Mouse (Mus musculus): Measurements from ENCODE around the gene Nup107. TPM values are rescaled to one million over a fixed set of nuclear protein-coding genes. Genes with fewer than 3 reads are reported as not detected.

Gene Nup107
- polyA plus RNA-seq, 1 experiment from 2014 or later: 33.4 TPM

DNA sequence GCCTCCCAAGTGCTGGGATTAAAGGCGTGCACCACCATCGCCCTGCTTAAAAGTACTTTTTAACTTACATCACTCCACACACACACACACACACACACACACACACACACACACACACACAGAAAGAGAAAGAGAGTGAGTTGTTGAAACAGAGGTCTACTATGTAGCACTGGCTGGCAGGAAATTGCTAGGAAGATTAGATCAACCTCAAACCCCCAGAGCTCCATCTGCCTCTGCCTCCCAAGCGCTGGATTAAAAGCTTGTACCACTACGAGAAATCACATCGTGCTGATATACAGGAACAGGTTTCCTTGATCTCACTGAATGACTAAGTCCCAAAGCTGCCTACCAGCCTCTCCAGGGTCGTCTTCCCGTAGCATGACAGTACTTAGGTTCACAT, 7.9 kb downstream of the Nup107 start:
- no peak for ATAC-seq (ENCODE audit: insufficient read depth)

DNA sequence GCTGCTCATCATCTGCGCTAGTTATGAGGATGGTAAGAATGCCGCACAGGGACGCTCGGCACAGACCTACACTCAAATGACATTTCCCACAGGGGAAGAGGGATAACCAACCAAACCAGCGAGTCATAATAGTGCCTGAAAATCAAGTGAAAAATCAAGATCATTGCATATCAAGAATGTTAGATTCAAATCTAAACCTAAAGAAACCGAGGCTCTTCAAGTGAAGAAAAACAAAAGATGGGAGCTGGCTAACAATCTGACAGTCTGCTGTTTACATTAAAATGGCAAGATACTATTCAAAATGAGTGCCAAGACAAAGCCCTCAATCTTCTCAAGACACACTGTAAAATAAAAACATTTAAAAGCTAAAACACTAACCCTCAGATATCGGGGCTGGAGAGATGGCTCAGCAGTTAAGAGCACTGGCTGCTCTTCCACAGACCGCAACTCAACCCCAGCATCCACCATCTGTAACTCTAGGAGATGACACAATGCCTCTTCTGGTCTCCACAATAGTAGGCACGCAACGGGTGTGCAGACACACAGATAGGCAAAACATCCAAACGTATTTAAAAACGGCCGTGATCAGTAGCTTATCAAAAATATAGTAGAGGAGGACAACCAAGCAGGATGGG, 8.6 kb downstream of the Nup107 start:
- Histone ChIP-seq H3K9me3 (replicated peaks) (no peaks in the 10 kb centered on the region), H3K36me3 (replicated peaks) (peaks cover 86% of the 10 kb centered on the region), H3K9ac (no peak overlapping the region), H3K27me3 (no peaks in the 10 kb centered on the region), H3K4me1 (replicated peaks) (no peaks in the 10 kb centered on the region), H3K4me2 (no peak overlapping the region), H3K4me3 (replicated peaks) (no peak overlapping the region), H3K27ac (replicated peaks) (no peak overlapping the region)
- WGBS (ENCODE audit: insufficient replicate concordance): 85% methylated on average over 13 of the region's 13 CpGs
- ATAC-seq (ENCODE audit: insufficient read depth): no peak

More for the DNA sequence above, 7.9 kb downstream of the Nup107 start:
- Histone ChIP-seq H3K36me3 (replicated peaks) (peaks cover 83% of the 10 kb centered on the region), H3K27ac (replicated peaks) (no peak overlapping the region), H3K4me2 (no peak overlapping the region), H3K4me3 (replicated peaks) (no peak overlapping the region), H3K9ac (no peak overlapping the region), H3K9me3 (replicated peaks) (no peaks in the 10 kb centered on the region), H3K4me1 (replicated peaks) (no peaks in the 10 kb centered on the region), H3K27me3 (no peaks in the 10 kb centered on the region)
- 59% methylated on average over 7 of the region's 7 CpGs for whole genome bisulfite sequencing (ENCODE audit: insufficient replicate concordance)

DNA sequence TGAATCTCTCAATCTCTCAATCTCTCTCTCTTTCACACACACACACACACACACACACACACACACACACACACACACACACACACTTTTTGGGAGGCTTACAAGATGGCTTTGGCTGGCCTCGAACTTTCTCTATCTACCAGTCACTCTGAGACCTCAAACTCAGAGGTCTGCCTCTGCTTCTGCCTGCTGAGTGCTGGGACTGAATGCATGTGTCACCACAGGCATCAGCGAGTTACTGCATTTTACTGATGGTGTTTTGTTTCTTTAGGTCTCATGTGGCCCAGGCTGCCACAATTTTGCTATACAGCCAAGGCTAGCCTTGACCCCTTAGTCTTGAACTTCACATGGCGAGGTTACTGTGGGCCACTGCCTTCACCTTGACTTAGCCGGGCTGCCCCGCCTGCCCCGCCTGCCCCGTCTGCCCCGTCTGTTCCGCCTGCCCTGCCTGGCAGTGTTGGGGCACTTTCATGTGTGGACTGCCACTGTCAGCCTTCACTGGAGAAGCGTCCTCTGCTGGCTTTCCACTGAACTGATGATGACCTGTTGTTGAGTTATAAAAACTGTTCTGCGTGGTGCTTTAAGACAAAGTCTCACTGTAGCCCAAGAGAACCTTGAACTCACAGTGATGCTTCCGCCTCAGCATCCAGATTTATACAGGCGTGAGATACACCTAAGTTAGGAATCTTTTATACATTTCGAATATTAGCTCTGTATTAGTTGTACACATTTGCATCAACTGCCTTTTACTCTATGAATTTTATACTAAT, 9.8 kb downstream of the Nup107 start:
- 85% methylated on average over 14 of the region's 14 CpGs for WGBS (ENCODE audit: insufficient replicate concordance)

DNA sequence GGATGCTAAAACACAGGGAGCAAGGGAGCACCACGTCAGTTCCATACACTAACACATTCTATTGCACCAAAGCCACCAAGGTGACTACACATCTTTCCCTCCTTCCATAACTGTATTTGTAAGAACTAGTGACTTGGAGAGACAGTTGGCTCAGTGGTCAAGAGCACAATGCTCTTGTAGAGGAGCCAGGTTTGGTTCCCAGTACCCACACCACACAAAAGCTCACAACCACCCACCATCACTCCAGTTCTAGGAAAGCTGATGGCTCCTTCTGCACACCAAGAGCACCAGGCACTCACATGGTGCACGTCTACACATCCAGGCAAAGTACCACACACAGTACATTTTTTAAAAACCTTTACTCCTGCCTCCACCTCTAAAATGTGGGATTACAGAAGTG, 10.4 kb downstream of the Nup107 start:
- 86% methylated on average over 2 of the region's 2 CpGs for WGBS (ENCODE audit: insufficient replicate concordance)
- Histone ChIP-seq H3K9ac (no peak overlapping the region), H3K9me3 (replicated peaks) (no peaks in the 10 kb centered on the region), H3K36me3 (replicated peaks) (peaks cover 91% of the 10 kb centered on the region), H3K27ac (replicated peaks) (no peak overlapping the region), H3K27me3 (no peaks in the 10 kb centered on the region), H3K4me1 (replicated peaks) (no peaks in the 10 kb centered on the region), H3K4me2 (no peak overlapping the region), H3K4me3 (replicated peaks) (no peak overlapping the region)
- ATAC-seq (ENCODE audit: insufficient read depth): no peak

More for the DNA sequence above, 9.8 kb downstream of the Nup107 start:
- H3K27ac ChIP-seq (replicated peaks): no peak overlapping the region
- peaks cover 94% of the 10 kb centered on the region for H3K36me3 ChIP-seq (replicated peaks)
- no peak overlapping the region for H3K9ac ChIP-seq
- no peak overlapping the region for H3K4me3 ChIP-seq (replicated peaks)
- no peaks in the 10 kb centered on the region for H3K4me1 ChIP-seq (replicated peaks)
- ATAC-seq (ENCODE audit: insufficient read depth): no peak
- no peaks in the 10 kb centered on the region for H3K27me3 ChIP-seq
- H3K9me3 ChIP-seq (replicated peaks): no peaks in the 10 kb centered on the region
- no peak overlapping the region for H3K4me2 ChIP-seq

DNA sequence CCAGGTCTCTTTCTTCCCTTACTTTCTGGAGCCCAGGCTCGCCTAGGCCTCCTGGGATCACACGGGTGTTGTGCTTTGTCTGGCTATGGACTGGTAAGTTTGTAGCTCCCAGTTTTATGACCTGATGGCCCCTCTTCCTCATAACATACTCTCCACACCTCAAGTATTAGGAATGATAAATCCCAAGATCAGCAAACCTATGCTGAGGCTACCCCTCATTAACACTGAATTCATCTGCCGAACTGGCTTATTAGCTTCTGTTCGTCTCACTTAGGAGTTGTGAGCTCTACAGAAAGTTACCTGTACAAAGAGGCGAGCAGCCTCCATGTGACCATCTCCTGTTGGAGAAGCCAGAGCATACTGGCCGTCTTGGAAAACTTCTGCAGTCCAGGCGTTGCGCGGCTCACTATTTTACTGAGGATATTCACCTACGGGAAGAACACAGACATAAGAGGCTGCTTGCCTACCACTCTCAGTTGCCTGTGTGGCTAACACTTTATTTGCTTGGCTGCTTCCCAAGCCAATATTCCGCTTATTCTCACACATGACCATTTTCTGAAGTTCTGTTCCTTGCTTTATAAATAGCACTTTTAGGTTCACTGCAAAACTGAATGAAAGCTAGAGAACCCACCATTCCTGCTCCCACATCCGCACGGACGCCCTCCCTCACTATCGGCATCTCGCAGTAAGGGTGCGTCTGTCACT, 11.3 kb downstream of the Nup107 start:
- Histone ChIP-seq H3K9ac (no peak overlapping the region), H3K9me3 (replicated peaks) (no peaks in the 10 kb centered on the region), H3K27ac (replicated peaks) (no peak overlapping the region), H3K4me2 (no peak overlapping the region), H3K4me1 (replicated peaks) (no peaks in the 10 kb centered on the region), H3K27me3 (no peaks in the 10 kb centered on the region), H3K36me3 (replicated peaks) (peaks cover 91% of the 10 kb centered on the region), H3K4me3 (replicated peaks) (no peak overlapping the region)
- 86% methylated on average over 17 of the region's 17 CpGs for WGBS (ENCODE audit: insufficient replicate concordance)
- ATAC-seq (ENCODE audit: insufficient read depth): no peak

DNA sequence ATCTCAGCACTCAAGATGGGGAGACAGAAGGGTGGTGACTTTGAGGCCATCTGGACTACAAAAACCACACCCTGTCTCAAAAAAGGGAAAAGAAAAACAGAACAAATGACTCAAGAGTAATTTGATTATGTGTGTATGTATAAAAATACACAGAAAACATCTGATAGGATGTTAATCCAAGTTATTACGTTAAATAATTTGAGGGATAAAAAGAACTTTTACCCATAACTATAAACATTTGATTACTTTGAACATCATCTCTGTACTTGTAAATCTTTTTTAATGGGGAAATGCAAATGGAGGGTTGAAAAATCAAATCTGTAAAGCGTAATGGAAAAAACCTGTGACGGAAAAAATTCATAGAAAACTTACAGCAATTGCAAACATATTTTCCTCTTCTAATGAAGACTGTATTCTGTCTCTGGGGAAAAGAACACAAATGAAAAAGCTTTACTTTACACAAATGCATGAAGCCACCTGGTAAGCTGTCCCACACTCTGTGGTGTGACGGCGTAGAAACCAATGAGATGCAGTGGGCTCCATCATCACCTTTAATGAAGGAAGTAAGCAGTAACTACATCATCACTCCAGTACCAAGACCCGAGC, 12.1 kb downstream of the Nup107 start:
- Histone ChIP-seq H3K36me3 (replicated peaks) (peaks cover 91% of the 10 kb centered on the region), H3K27ac (replicated peaks) (no peak overlapping the region), H3K4me3 (replicated peaks) (no peak overlapping the region), H3K27me3 (no peaks in the 10 kb centered on the region), H3K9ac (no peak overlapping the region), H3K4me2 (no peak overlapping the region), H3K4me1 (replicated peaks) (no peaks in the 10 kb centered on the region), H3K9me3 (replicated peaks) (no peaks in the 10 kb centered on the region)
- ATAC-seq (ENCODE audit: insufficient read depth): no peak
- WGBS (ENCODE audit: insufficient replicate concordance): 87% methylated on average over 6 of the region's 6 CpGs

DNA sequence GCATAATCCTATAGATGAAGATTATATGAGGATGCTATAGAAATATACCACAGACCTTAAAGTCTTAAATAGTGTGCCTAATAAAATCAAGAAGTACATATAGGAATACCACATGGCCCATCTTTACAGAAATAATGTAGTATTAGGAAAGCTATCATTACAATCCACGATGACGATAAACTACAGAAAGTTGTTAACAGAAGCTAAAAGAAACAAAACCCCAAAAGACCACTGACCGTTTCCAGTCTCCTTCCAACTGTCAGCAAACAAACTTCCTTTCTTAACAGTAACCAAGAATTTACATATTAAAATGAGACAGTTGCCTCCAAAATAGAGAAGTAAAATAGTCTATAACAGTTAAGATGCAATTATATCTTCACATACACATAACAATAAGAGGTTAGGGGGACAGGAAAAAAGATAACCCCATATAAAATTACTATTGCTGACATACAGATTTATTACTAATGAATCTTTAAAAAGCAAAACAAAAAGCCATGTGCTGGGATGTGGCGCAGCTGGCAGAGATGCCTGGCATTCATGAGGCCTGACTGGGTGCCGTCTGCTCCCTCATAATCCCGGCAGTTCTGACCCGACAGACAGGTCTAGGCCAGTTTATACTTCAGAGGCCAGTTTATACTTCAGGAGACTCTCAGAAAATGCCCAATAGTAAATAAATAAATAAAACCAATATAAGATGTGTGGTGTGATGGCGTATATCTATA, 12.8 kb downstream of the Nup107 start:
- Histone ChIP-seq H3K9ac (no peak overlapping the region), H3K4me2 (no peak overlapping the region), H3K27me3 (no peaks in the 10 kb centered on the region), H3K27ac (replicated peaks) (no peak overlapping the region), H3K36me3 (replicated peaks) (peaks cover 92% of the 10 kb centered on the region), H3K9me3 (replicated peaks) (no peaks in the 10 kb centered on the region), H3K4me3 (replicated peaks) (no peak overlapping the region), H3K4me1 (replicated peaks) (no peaks in the 10 kb centered on the region)
- ATAC-seq (ENCODE audit: insufficient read depth): no peak
- WGBS (ENCODE audit: insufficient replicate concordance): 85% methylated on average over 8 of the region's 8 CpGs

DNA sequence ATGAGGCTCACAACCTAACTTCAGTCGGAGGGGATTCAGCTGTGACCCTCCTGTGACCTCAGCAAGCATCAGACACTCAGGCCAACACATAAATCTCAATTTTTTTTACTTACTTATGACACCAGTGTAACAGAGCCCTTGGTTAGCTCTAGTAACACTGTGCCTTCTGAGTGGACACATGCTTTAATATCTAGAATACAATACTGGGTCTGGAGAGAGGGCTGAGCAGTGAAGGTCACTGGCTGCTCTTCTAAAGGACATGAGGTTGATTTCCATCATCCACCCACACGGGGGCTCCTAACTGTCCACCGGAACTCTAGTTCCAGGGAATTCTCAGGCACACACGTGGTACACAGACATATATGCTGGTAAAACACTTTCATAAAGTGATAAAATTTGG, 13.6 kb downstream of the Nup107 start:
- Histone ChIP-seq H3K9me3 (replicated peaks) (no peaks in the 10 kb centered on the region), H3K9ac (no peak overlapping the region), H3K27ac (replicated peaks) (no peak overlapping the region), H3K4me1 (replicated peaks) (no peaks in the 10 kb centered on the region), H3K4me3 (replicated peaks) (no peak overlapping the region), H3K36me3 (replicated peaks) (peaks cover 92% of the 10 kb centered on the region), H3K4me2 (no peak overlapping the region), H3K27me3 (no peaks in the 10 kb centered on the region)
- ATAC-seq (ENCODE audit: insufficient read depth): no peak
- WGBS (ENCODE audit: insufficient replicate concordance): 81% methylated on average over 4 of the region's 4 CpGs

DNA sequence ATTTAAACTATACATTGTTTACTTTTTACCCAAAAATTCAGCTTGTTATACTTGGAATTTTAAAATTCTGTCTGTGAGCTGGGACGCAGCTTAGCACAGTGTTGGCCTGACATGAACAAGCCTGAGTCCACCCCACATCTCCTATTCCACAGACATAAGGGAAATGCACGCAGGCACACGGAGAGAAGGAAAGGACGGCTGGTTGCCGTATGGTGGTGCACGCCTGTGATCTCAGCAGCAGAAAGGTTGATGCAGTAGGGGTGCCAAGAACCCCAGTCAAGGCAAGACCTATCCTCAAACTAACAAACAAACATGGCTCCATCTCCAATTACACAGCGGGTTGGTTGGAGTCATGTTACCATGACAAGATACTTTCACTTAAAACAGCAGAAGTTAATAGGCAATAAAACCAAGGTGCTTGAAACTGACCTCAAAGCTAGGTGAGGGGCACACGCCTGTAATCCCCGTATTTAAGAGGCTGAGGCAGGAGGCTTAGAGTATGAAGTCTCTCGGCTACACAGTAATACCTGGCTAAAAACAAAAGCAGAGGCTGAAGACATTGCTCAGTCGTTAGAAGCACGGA, 14.1 kb downstream of the Nup107 start:
- Histone ChIP-seq H3K36me3 (replicated peaks) (peaks cover 92% of the 10 kb centered on the region), H3K4me3 (replicated peaks) (no peak overlapping the region), H3K4me1 (replicated peaks) (no peaks in the 10 kb centered on the region), H3K27ac (replicated peaks) (no peak overlapping the region), H3K9ac (no peak overlapping the region), H3K27me3 (no peaks in the 10 kb centered on the region), H3K9me3 (replicated peaks) (no peaks in the 10 kb centered on the region), H3K4me2 (no peak overlapping the region)
- 87% methylated on average over 12 of the region's 12 CpGs for WGBS (ENCODE audit: insufficient replicate concordance)
- ATAC-seq (ENCODE audit: insufficient read depth): no peak

DNA sequence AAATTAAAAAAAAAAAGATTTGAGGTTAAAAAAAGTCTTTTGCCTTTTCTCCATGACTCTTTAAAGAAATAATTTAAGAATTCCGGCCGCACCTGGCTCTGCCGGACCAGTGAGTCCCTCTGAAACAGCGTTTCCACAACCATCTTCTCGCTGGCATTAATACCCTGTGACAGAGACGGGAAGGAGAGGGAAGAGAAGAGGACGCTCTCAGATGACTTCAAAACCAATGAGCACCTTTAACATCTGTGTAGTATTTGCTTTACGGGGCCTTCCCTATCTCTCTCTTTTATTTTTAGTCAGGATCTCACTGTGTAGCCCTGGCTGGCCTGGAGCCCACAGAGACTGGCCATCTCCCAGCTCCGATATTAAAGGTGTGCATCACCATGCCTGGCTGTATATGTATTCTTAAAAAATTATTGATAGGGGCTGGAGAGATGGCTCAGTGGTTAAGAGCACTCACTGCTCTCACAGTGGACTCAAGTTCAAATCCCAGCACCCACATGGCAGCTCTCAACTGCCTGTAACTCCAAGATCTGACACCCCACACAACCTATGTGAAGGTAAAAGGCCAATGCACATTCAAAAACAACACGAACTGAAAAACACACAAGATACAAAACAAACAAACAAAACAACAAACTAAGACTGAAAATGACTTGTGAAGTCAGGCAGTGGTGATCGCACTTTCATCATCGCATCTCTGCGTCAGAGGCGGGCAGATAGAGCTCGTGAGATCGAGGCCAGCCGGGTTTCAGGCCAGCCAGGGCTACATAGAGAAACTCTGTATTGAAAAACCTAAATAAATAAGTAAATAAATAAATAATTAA, 14.8 kb downstream of the Nup107 start:
- H3K9ac ChIP-seq: no peak overlapping the region
- no peak overlapping the region for H3K4me3 ChIP-seq (replicated peaks)
- WGBS (ENCODE audit: insufficient replicate concordance): 88% methylated on average over 17 of the region's 17 CpGs
- H3K36me3 ChIP-seq (replicated peaks): peaks cover 92% of the 10 kb centered on the region
- no peak overlapping the region for H3K27ac ChIP-seq (replicated peaks)
- H3K4me2 ChIP-seq: no peak overlapping the region
- no peak for ATAC-seq (ENCODE audit: insufficient read depth)
- no peaks in the 10 kb centered on the region for H3K27me3 ChIP-seq
- no peaks in the 10 kb centered on the region for H3K4me1 ChIP-seq (replicated peaks)
- no peaks in the 10 kb centered on the region for H3K9me3 ChIP-seq (replicated peaks)
